Mouse (Mus musculus) MN1 (cell line): Measurements from ENCODE around the gene Smyd4.

ENCODE experiments used
- DNase-seq: peaks from one replicate; pipeline ENCODE4 v3.0.0-alpha.2; 2016; ENCODE audit warnings: low spot score

Gene Smyd4

GRCm38 (mm10) chr11:75348199-75348889, at the start of gene Smyd4, which contains the start of gene Rpa1:
Gene Smyd4 (plus strand): TSS chr11:75348433.
Gene Rpa1 (minus strand): TSS chr11:75348324.
- peak; percentile 95 for DNase-seq

- DNase-seq, result peak; percentile 46
Observed at GRCm38 (mm10) chr11:75298491-75298890, 49.7 kb upstream of the Smyd4 start.

GRCm38 (mm10) chr11:75299786-75300185, 48.4 kb upstream of the Smyd4 start:
- DNase-seq, result peak; percentile 66

- peak; percentile 12 for DNase-seq
Observed at GRCm38 (mm10) chr11:75300954-75301353, 47.3 kb upstream of the Smyd4 start.

- no peak for DNase-seq
Observed at GRCm38 (mm10) chr11:75304797-75305196, 43.4 kb upstream of the Smyd4 start.

- no peak for DNase-seq
Observed at GRCm38 (mm10) chr11:75308650-75309049, 39.6 kb upstream of the Smyd4 start.

- DNase-seq, result no peak
Observed at GRCm38 (mm10) chr11:75310813-75311212, 37.4 kb upstream of the Smyd4 start.

GRCm38 (mm10) chr11:75311751-75312150, 36.5 kb upstream of the Smyd4 start:
- peak; percentile 30 for DNase-seq

GRCm38 (mm10) chr11:75313834-75314233, 34.4 kb upstream of the Smyd4 start:
- no peak for DNase-seq

- no peak for DNase-seq
Observed at GRCm38 (mm10) chr11:75318351-75319221, 29.6 kb upstream of the Smyd4 start.

GRCm38 (mm10) chr11:75319246-75319645, 29.0 kb upstream of the Smyd4 start:
- DNase-seq, result no peak

- no peak for DNase-seq
Observed at GRCm38 (mm10) chr11:75323326-75323737, 24.9 kb upstream of the Smyd4 start.

GRCm38 (mm10) chr11:75324433-75324832, 23.8 kb upstream of the Smyd4 start:
- no peak for DNase-seq

GRCm38 (mm10) chr11:75325116-75325968, 22.9 kb upstream of the Smyd4 start:
- DNase-seq, result peak; percentile 63

GRCm38 (mm10) chr11:75325969-75326311, 22.3 kb upstream of the Smyd4 start:
- no peak for DNase-seq

GRCm38 (mm10) chr11:75336676-75337075, 11.6 kb upstream of the Smyd4 start:
- no peak for DNase-seq

- no peak for DNase-seq
Observed at GRCm38 (mm10) chr11:75337246-75337645, 11.0 kb upstream of the Smyd4 start.

- no peak for DNase-seq
Observed at GRCm38 (mm10) chr11:75340076-75340475, 8.2 kb upstream of the Smyd4 start.

- DNase-seq, result no peak
Observed at GRCm38 (mm10) chr11:75340698-75341345, 7.4 kb upstream of the Smyd4 start.

- DNase-seq, result no peak
Observed at GRCm38 (mm10) chr11:75343096-75343495, 5.1 kb upstream of the Smyd4 start.

- DNase-seq, result no peak
Observed at GRCm38 (mm10) chr11:75344163-75344562, 4.1 kb upstream of the Smyd4 start.

- DNase-seq, result no peak
Observed at GRCm38 (mm10) chr11:75344716-75345115, 3.5 kb upstream of the Smyd4 start.
